Mouse (Mus musculus) ES-Bruce4 (cell line): ENCODE data around the gene Cwc27.

ENCODE experiments used
- CTCF ChIP-seq: IDR thresholded peaks from one replicate; pipeline ENCODE4 v1.8.1; 2011; ENCODE audit warnings: low read depth, low read length
- EP300 ChIP-seq: IDR thresholded peaks from 2 replicates; pipeline ENCODE4 v1.6.1; 2011; ENCODE audit warnings: low read depth, low read length; ENCODE audit not compliant: insufficient read depth
- POLR2A ChIP-seq: IDR thresholded peaks from one replicate; pipeline ENCODE4 v1.8.1; 2011; ENCODE audit warnings: low read length; ENCODE audit not compliant: insufficient read depth

DNA sequence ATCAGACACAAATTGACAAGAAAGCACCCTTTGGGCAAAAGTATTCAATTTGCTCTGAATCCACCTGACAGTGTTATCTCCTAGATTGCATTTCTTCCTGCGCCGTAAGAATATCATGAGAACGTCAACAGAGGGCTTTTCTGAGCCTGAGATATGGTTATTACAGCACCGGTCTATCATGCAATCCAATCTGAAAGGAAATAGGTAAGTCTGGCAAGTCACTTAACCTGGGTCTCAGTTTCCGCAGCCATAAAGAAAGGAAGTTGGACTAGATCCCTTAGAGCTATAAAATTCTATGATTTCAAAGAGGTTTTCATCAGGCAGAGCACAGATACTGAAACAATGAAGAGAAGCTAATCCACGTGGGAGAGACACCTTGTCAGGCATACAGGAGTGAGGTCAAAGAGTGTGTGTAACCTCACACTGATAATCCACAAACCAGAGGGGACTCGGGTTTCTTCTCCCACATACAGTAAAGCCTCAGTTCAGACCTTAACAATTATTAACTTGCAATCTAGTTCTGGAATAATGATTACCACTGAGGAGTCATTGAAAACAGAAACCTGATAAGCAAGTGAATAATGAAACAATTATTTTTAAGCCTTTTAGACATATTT lies 17.3 kb downstream of the Cwc27 start:
- TF ChIP-seq CTCF (no peak), EP300 (no peak), POLR2A (no peak)
